Mouse (Mus musculus) cerebellum, adult 11 months (tissue): ENCODE data around the gene Fkbp8.

ENCODE experiments used
- DNase-seq: peaks from one replicate; pipeline ENCODE4 v3.0.0; 2022

Gene Fkbp8

DNA sequence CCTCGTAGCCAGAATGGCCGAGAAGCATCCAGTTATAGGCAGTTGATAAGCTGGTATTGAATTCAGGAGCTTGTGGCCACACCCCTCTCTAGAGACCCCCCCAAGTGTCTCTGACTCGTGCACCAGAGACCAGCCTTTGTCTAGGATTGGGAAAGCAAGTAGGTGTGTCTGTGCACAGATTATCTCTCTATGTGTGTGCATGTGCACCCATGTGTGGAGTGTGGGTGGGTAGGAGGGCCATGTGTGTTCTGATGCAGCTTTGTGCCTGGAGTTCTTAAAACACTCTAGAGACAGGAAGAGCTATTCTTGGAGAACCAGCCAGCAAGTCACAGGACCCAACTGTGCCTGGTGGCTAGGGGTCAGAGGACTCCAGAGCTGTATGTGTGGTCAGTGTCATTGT is 33.0 kb downstream of the Fkbp8 start:
- DNase-seq = no peak

DNA sequence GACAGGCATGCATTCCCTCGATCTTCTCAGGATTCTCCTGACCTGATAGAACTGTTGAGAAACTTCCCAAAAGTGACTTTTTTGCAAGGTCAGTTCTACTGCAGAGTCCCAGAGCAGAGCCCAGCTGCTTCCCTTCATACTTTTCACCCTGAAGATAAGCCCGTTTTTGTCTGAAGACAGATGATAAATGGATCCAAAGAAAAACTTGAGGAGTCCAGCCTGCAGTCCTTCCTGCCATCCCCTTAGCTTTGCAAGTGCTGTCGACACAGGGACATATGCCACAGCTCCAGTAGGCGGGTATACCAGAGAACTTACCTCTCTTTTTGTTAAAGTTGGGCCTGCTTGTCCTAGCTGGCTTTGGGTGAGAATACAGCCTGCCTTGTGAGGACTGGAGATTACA is 33.8 kb downstream of the Fkbp8 start:
- DNase-seq = no peak

DNA sequence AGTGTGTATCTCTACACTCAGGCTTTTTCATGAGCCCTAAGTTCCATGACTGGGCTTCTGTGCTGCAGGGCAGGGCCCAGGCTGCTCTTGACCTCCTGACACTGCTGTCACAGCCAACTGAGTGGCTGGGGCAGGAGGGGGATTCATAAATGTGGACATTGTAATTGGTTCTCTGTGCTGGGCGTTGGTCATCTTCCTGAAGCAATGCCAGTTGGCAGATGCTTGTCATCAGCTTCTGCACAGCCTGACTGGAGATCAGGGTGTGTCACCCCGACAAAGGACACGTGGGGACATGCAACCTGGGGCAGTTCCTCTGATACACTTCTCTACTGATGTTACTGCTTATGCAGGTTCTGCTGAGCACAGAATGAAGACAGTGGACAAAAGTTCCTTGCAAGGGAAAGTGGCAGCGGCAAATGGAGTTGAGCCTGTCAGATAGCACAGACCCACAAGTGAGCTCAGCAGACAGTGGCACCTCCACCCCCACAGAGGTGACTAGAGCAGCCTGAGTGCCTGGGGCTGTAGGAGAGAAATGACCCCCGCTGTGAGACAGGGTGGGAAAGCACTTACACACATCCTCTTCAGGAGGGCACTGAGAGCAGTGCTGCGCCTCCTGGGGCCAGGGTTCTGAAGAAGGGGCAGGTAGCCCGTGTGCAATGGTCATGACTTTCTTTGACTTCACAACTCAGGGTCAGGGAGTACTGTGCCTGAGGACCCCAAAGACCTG is 34.4 kb downstream of the Fkbp8 start:
- no peak for DNase-seq

DNA sequence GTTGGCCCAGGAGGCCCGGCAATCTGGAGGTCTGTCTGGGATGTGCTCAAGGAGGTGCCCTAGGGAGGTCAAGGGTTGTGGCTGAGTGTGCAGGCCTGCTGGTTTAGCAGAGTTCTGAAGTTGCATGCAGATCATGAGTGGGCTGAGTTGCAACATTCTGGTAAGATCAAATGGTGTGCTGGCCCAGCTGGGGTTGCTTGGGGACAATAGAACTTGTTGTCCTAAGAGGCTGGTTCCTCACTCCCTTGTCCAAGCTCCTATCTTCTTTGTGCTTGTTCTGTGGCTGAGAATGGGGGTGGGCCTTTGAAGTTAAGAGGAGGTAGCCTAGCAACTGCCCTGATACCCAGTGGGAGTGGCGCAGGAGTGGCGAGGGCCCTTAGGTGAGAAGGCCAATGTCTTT is 35.3 kb downstream of the Fkbp8 start:
- DNase-seq = no peak

DNA sequence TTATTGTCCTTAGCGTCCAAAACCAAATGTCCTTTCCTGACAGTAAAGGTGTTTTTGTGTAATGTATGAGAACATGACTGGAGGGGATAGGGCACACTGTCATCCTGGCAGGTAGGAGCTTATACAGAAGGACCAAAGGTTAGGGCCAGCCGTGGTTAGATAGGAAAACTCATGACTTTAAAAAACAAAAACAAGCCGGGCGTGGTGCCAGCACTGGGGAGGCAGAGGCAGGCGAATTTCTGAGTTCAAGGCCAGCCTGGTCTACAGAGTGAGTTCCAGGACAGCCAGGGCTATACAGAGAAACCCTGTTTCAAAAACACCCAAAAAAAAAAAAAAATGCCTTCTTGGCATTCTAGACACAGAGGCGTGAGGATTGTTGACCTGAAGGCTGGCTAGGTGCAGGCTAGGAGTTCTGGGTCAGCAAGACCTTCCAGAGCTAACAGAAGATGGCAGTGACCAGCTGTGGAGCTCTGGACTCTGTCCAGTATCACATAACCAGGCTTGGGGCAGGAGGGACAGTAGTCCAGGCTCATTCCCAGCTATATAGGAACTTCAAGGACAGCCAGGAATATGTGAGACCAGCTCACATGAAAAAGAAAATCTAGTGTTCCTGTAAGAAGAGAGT is 36.4 kb downstream of the Fkbp8 start:
- DNase-seq = no peak

DNA sequence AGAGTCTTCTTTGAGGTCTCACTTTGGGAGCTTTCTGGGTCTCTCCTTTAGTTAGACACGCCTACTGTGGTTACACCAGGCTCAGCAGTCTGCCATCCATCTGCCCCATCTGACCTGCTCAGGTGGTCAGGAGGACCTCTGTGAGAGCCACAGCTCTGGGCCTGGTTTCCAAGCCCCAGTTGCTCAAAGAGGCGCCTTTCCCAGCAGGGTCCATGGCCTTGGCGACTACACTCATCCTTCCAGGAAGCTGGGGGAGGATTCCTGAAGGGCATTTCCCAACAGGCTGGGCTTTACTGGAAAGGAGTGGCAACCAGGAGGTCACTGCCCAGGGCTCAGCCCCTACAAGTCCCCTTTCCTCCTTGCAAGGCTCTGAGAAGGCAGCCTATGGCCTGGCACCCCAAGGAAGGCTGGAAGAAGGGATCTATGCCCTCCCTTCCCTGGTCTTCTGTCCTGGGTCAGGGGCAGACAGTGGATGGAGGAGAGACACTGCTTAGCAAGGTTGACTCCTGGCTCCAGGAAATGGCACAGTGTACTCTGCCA is 37.2 kb downstream of the Fkbp8 start:
- DNase-seq = no peak

DNA sequence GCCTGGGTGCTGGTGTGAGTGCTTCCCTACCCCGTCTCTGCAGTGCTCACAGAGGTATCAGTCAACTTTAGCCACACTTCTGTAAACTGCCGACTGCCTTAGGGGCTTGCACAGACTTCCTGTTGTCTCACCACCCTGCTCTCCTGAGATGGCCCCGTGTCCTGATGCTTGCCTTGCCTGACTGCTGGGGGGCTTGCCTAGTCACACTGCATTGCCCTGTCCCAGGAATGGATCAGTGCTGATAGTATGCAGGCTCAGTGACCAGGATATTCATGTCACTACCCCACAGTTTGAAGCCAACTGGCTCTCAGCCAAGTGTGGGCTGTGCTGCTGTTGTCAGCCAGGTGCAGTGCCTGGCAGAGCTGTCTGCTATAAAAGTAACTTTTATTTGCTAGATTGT is 38.0 kb downstream of the Fkbp8 start:
- DNase-seq = no peak

DNA sequence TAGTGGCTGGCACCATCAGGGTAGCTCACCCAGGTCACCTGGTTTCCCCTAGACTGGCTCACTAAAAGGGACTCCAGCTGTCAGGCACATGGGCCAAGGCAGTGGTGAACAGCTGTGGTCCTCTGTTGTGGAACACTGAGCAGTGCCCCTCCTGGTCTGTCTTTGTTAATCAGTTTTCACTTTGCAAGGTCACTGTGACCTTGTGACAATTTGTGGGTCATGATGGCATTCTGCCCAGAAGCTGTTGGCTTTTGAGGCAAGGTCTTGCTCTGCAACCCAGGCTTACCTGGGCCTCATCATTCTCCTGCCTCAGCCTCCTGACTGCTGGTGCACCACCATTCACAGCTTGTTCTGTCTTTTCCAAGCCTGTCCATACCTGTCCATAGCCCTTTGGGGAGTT is 42.8 kb downstream of the Fkbp8 start:
- DNase-seq = no peak

DNA sequence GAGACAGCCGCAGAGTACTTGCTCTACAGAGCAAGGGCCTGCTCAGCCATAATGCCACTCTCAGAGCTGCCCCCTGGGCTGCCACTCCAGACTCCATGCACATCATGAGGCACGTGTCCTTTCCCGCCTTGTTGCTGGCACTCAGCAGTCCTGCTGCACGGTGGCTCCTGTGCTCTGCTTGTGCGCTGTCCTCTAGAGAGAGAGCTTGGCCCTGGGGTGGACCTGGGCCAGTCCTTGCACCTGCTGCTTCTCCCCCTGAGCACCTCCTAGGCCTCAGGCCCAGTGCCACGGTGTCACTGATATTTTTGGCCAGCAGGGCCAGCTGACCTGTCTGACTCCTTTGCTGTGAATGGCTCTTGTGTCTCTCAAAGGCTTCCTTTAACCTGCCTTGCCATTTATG is 43.5 kb downstream of the Fkbp8 start:
- peak; percentile 58 for DNase-seq

DNA sequence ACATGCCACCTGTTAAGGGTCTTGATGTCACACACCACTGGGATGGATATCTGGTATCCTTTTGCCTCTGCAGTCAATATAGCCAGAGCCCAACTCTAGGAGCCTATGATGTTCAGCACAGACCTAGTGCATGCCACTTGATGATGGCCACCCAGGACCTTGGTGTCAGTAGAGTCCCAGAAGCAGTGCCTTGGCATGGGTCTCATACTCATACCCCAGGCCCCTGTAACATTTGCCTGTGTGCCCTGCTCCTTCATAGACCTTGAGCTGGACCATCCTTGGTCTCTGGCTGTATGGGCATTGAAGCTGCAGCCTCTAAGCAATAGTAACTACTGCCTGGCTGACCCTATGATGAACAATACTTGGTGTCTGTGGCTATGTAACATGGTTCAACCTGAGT is 46.8 kb downstream of the Fkbp8 start:
- no peak for DNase-seq

DNA sequence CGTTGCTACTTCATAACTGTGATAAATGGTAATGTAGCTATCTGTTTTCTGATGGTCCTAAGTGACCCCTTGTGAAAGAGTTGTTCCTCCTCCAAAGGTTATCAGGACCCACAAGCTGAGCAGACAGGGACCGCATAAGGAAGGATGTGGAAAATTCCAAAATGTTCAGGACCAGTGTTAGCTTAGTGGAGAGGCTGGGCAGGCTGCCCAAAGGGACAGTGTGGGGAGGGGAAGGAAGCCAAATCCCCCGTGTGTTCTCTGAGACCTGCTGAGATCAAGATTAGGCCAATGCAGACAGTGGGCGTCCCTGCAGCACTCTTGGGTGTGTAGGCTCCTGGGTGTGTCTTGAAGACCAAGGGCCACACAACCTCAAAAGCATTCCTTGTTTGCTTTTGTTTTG is 47.4 kb downstream of the Fkbp8 start:
- no peak for DNase-seq

DNA sequence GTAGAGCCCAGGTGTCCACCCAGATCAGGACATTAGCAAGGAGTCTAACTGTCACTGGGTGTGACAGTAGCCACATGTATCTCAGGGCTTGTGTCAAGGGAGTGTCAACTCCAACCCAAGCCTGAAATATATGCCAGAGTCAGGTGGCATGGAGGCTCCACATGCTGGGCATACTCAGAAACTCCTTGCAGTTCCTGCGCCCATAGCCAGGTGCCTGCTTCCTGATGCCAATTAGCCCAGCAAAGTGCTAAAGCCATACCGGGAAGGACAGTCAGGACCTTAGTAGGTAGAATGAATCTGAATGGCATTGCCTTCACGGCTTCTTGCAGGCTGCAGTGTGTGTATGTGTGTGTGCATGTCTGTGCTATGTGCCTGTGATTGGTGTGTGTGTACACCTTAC is 49.7 kb downstream of the Fkbp8 start:
- no peak for DNase-seq

DNA sequence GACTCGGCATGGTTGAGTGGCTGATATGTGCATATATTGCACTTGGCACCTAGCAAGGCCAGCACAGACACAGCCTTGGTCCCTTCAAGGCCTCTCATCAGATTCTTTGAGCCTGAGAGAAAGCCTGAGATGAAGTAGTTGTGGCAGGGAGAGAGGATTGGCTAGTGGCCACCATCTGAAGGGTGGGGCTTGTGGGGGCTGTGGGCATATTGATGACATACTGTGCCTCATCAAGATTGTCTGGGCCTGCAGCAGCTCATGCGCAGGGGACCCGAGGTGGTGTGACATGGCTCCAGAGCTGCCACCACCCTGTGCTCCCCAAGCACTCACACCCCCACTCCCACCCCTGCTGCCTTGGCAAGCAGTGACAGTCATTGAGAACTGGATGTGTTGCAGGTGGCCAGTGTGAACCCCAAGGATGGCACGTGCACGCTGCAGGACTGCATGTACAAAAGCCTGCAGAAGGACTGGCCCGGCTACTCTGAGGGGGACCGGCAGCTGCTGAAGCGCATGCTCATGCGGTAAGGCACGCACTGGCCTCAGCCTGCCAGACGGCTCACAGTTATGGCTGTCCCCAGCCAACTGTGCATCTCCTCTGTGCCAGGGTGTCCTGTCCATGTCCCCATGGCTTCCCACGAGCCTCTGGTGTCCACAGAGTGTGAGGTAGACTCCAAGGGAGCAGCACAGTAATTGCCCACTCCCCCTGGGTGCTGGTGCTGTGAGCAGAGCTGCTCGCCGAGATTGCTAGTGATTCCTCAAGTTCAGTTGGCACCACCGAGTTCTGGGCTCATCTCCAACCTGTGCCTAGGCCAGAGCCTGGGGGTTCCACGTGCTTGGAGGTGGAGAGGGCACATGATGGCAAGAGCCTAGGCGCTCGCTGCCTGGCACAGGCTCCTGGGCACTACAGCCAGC is 56.2 kb downstream of the Fkbp8 start:
- DNase-seq = peak; percentile 74

DNA sequence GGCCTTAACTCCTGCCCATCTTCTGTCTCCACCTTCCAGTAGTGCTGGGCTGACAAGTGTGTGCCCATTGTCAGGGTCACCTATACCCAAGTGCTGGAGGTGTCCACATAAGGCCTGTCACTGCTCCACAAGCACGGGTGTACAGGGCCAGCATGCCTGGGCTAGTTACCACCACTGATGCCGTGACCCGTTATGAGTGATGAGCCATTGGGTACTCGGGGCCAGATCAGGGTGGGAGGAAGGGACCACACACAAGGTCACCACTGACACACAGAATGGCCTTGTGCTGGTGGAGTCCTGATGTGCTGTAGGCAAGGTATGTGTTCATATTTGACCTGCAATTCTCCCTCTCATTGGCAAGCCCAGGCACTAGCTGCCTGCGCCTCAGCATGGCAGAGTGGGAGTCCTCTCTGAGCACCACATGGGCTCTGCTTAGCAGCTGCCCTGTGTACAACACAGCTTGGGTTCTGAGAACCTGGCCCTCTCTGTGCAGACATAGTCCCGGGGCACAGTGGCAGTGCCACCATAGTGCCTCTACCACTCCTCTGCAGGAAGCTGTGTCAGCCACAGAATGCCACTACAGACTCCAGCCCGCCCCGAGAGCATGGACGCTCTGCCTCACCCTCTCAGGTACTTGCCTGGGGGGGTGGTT is 57.2 kb downstream of the Fkbp8 start:
- DNase-seq = no peak
